Mouse (Mus musculus): ENCODE results near the gene Chac1. TPM values are rescaled to one million over a fixed set of nuclear protein-coding genes. Genes with fewer than 3 reads are reported as not detected.
A peak's percentile ranks its signal among the peaks of the same experiment; 100 is the strongest.

Chac1 gene
- total RNA-seq, 2 experiments from 2014 or later = 0.57 to 0.71 TPM

DNA sequence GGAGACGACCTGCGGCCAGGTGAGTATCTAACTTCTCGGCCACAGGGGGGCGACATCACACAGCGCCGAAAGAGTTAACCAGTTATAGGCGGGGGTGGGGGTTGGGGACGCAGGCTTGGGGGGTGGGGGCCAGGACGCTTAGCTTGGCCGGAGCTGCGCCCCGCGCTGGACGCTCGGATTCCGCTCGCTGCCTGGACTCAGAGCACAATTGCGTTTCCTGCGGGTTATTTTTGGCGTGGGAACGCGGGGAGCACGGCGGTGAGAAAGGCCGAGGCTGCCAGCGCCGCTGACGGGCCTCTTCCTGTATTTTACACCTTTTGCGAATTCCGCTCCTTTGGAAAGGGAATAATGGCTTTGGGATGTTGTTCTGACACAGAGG is 23.9 kb upstream of the Chac1 start:
- ATAC-seq (replicated peaks; ENCODE audit: poor library complexity) = no peak

DNA sequence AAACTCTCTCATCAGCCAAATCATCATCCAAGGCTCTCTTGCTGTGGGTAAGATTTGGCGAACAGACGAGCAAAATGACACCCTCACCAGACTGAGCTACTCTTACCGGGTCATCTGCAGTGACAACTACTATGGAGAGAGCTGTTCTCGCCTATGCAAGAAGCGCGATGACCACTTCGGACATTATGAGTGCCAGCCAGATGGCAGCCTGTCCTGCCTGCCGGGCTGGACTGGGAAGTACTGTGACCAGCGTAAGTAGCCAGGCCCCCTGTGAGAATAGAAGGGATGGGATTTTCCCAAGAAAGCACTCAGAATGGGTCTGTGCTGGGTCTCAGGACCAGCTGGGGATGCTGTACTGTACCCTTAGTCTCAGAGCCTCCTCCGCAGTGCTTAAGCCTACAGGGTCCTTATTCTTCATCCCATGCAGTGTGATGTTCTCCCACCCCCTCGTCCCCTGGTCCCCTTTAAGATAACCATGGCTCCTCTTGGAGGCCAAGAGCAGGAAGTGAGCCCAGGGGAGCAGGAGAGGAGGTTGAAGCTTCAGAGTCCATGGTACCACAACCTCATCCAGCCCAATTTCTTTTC is 23.0 kb upstream of the Chac1 start:
- ATAC-seq (replicated peaks; ENCODE audit: poor library complexity) = no peak

DNA sequence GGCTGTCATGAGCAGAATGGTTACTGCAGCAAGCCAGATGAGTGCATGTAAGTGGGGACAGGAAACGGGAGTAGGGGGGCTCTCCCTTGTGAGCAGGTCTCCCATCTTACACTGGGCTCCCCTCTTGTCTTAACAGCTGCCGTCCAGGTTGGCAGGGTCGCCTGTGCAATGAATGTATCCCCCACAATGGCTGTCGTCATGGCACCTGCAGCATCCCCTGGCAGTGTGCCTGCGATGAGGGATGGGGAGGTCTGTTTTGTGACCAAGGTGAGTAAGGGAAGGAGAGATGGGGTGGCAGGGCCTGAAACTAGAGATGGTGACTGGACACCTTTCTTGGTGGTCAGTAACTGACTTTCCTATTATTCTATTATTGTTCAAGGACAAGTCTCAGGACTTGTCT is 22.5 kb upstream of the Chac1 start:
- ATAC-seq (replicated peaks; ENCODE audit: poor library complexity) = no peak

DNA sequence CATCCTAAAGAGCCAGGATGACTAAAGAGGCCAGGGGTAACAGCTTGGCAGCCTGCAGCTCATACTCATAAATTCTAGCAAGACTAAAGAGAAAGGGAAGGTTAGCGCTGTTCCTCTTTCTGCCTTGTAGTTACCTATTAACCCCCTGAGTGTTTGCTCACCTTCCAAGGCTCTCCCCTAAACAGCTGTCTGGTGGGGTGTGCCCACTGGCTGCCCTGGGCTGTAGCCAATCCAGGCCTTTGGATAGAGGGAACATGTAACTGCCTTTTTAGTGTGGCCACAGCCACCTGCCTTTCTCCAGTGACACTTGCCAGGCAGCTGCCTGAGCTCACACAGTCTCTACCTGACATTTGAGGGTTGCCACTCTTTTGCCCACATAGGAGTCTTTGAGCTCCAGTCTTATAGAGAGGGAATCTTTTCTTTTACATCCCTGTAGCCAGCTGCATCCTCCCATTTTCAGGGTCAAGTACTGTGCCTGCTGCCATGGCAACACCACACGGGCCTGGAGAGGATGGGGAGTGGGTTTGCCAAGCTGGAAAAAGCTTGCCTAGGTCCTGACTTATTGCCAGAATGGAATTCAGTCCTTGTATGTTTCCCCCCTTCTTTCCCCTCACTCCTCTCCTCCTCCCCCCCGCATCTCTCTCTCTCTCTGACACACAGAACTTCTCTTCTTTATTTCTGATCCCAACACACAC is 21.8 kb upstream of the Chac1 start:
- ATAC-seq (replicated peaks; ENCODE audit: poor library complexity) = no peak

DNA sequence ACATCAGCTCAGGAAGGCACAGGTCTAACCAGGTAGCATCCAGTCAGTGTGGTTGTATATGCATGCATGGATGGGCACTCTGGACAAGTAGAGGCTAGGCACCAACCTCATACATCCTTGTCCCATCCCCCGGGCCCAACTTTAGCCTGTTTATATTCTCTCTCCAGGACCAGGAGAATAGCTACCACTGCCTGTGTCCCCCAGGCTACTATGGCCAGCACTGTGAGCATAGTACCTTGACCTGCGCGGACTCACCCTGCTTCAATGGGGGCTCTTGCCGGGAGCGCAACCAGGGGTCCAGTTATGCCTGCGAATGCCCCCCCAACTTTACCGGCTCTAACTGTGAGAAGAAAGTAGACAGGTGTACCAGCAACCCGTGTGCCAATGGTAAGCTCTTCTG is 20.2 kb upstream of the Chac1 start:
- ATAC-seq (replicated peaks; ENCODE audit: poor library complexity) = no peak

DNA sequence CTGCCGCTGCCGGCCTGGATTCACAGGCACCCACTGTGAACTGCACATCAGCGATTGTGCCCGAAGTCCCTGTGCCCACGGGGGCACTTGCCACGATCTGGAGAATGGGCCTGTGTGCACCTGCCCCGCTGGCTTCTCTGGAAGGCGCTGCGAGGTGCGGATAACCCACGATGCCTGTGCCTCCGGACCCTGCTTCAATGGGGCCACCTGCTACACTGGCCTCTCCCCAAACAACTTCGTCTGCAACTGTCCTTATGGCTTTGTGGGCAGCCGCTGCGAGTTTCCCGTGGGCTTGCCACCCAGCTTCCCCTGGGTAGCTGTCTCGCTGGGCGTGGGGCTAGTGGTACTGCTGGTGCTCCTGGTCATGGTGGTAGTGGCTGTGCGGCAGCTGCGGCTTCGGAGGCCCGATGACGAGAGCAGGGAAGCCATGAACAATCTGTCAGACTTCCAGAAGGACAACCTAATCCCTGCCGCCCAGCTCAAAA is 18.8 kb upstream of the Chac1 start:
- ATAC-seq (replicated peaks; ENCODE audit: poor library complexity) = no peak

DNA sequence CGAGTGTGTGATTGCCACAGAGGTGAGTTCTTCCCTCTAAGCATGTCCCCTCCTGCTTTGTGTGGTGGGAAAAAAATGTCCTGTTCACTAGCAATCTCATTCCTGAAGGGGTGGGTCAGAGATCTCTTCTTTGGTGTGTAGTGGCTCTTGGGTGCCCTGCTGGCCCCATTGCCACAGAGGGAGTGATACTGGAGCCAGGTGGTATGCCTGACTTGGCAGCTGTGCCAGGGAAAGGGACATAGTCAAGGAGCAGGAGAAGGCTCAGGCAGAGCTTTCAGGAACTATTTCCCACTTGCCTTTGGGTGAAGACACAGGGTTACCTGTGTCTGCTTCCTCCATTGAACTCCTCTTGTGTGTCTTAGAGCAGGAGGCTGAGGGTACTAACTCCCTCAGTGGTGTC is 16.9 kb upstream of the Chac1 start:
- no peak for ATAC-seq (replicated peaks; ENCODE audit: poor library complexity)

DNA sequence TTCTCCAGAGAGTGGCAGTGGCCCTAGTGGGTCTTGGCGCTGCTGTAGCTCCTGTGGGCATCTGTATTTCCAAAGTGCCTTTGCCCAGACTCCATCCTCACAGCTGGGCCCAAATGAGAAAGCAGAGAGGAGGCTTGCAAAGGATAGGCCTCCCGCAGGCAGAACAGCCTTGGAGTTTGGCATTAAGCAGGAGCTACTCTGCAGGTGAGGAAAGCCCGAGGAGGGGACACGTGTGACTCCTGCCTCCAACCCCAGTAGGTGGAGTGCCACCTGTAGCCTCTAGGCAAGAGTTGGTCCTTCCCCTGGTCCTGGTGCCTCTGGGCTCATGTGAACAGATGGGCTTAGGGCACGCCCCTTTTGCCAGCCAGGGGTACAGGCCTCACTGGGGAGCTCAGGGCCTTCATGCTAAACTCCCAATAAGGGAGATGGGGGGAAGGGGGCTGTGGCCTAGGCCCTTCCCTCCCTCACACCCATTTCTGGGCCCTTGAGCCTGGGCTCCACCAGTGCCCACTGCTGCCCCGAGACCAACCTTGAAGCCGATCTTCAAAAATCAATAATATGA is 16.0 kb upstream of the Chac1 start:
- no peak for ATAC-seq (replicated peaks; ENCODE audit: poor library complexity)

DNA sequence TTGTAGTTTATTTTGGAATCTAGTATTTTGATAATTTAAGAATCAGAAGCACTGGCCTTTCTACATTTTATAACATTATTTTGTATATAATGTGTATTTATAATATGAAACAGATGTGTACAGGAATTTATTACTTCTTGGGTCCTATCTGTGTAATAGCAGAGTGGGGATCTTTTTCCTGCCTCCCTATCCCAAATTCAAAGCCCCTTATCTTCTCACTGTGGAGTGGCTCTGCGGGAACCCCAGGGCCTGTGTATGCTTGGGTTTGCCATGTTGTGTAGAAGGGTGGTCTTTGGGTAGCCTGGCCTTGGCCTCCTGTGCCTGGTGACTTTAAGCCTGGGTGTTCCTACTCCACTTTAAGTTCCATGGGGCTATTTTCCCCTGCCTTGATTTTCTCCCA is 15.5 kb upstream of the Chac1 start:
- ATAC-seq (replicated peaks; ENCODE audit: poor library complexity) = no peak

DNA sequence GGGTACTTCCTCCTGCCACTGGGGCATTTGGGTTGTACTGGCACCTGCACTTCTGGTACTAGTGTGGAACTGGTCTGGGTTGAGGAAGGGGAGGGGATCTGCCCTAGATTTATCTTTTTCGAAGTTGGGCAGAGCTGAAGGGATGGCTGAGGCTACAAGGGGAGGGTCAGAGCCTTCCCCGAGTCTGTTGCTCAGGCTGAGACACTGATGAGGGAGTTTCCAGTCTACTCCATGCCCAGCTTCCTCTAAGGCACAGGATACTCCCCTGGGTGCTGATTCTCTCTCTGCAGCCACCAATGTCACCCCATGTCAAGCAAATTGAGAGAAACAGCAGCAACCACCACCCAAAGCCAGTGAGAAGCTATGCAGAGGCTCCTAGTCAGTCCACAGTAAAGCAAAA is 15.0 kb upstream of the Chac1 start:
- ATAC-seq (replicated peaks; ENCODE audit: poor library complexity) = no peak

DNA sequence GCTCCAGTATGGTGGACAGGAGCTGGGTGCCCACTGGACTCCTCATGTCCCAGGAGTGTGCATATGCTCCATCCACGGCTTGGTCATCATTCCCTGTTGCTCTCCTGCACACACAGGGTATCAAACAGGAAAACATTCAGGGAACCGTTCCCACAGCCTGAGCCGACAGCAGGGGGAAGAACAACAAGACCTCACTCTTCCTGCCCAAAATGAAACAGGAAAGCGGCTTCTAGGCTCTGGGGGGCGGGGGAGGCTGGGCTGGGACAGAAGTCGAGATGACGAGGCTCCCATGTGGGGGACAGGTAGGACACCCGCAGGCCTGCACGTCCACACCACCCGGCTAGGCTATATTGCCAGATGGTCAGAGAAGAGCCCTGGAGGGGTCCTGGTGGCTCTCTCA is 14.6 kb upstream of the Chac1 start:
- 0 out of 2 replicates have a peak, but pooled peaks have one; percentile 17 for ATAC-seq (replicated peaks; ENCODE audit: poor library complexity)

DNA sequence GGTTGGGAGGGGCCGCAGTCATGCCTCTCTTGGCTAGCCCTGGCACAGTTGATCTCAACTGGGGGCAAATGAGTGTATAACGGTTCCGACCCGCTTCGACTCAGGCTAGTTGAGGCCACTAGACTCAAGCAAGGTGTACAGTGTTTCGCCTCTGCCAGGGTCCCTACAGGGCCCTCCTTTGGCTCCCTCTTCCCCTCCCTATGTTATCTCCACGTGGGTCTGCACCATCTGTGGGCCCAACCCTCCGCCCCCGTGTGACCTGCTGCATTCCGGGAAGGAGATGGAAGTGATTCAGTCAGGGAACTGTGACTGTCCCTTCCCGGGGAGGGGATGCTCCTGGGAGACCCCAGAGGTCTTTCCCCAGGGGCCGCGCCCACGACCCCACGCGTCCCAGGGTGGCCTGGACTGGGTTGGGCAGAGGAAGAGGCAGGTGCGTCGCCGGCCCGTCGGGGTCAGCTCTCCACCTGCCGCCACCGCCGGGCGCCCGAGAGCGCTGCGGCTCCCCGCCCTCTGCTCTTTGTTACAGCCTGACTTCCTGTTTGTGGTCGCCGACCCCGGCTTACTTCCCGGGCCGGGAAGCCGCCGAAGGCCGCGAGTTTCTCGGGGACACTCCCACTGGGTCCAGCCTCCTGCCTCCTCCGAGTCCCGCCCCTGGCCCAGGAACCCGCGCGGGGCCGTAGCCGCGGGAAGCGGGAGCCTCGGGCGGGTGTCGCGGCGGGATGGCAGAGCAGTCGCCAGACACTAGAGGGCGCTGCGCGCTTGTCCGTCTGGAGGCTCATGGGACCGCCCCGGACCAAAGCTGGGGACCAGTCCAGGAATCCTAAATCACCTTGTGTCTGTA is 13.4 kb upstream of the Chac1 start:
- ATAC-seq (replicated peaks; ENCODE audit: poor library complexity) = peak; percentile 96

DNA sequence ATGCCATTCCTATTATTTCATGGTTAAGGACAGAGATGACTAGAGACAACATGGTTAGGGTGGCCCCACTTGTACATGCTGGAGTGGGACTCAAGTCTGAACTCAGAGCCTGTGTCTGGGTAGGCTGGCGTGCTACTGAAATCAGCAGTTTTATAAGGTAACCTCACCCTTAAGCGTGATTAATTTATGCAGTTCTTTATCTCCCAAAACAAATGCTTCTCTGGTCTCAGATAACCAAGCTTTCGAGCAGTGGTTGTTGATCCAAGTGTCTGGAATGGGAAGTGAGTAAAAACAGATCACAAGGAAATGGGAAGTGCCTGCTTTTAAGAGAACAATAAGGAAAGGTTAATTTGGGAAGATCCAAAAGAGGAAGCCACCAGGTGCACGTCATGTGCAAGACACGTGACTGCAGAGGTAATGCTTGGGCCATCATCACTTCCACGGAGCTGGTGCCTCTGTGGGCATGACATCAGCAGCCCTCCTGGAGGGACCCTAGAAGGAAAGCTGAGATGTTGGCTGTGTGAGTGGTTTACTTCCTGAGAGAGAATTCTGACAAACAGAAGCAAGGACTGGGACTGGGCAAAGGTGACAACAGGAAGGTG is 6.4 kb upstream of the Chac1 start:
- peak; percentile 11; the same call in 1 of the 2 replicates for ATAC-seq (replicated peaks; ENCODE audit: poor library complexity)

DNA sequence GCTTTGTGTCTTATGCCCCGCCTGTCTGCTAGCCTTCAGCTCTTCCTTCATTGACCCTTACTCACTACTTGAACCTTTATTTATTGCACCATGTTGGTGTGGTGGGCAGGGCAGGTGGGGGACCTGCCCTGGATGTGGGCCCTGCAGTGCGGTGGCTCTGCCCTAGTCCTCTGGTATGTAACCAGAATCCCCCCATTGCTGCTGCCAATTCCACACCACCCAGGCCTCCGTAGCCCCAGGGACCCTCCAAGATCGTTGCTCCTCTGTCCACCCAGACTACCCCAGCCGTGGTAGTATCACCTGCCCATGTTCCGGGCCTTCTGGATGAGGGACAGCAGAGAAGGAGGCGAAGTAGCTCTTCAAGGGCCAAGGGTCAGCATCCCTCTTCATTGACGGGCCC is 2.7 kb downstream of the Chac1 start:
- no peak for ATAC-seq (replicated peaks; ENCODE audit: poor library complexity)

DNA sequence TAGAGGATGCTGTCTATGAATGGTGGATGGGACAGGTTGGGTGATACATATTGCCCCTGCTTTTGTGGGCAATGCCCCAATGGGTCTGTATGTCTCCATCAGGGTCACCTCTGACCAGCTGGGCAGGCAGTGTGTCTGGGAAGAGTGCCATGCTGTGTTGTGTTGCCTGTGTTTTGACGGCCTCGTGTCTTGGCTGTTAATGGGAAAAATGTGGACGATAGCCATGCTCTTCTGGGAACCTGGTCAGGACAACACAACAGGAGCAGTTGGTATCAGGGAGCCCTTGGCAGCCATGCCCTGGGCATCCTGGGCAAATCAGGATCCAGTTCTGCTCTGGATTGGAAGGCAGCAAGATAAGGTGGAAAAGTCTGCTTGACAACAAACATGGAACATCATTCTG is 4.1 kb downstream of the Chac1 start:
- ATAC-seq (replicated peaks; ENCODE audit: poor library complexity) = no peak

DNA sequence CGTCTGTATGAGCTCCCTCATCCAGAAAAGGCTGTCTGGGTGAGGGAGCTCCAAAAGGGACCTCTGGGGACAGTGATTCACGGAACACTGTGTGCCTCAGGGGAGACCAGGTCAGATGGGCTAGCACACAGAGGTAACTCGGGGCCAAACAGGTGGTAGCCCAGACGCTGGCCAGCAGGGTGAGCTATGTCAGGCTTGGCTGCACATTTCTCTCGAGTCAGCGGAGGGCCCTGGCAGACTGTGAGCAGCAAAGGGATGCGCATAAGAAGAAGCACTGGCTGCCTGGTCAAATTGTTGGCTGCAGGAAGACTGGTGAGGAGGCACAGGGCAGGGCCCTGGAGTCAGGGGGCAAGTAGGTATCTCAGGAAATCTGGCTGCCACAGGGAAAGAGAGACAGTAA is 4.6 kb downstream of the Chac1 start:
- no peak for ATAC-seq (replicated peaks; ENCODE audit: poor library complexity)

DNA sequence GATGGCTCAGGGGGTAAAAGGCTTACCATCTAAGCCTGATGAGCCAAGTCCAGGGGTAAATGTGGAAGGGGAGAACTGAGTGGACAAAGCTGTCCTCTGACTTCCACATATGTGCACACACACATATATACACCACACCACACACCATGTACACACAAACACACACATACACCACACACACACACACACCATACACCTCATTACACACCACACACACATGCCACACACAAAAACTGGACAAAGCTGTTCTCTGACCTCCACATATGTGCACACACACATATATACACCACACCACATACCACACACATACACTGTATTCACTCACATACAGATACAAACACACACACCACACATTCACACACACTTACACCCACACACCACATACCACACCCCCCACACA is 5.3 kb downstream of the Chac1 start:
- ATAC-seq (replicated peaks; ENCODE audit: poor library complexity) = no peak

DNA sequence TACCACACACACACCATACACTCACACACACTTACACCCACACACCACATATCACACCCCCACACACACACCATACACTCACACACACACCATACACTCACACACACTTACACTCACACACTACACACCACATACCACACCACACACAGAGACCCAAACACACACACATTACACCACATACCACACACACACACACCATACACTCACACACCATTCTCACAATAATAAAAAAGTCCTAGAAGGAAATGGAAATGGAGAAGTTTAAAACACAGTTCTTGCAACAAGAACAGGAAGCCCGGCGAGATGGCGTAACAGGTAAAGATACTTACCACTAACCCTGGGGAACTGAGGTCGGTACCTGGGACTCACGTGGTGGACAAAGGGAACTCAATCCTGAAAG is 5.8 kb downstream of the Chac1 start:
- ATAC-seq (replicated peaks; ENCODE audit: poor library complexity) = peak; percentile 68

DNA sequence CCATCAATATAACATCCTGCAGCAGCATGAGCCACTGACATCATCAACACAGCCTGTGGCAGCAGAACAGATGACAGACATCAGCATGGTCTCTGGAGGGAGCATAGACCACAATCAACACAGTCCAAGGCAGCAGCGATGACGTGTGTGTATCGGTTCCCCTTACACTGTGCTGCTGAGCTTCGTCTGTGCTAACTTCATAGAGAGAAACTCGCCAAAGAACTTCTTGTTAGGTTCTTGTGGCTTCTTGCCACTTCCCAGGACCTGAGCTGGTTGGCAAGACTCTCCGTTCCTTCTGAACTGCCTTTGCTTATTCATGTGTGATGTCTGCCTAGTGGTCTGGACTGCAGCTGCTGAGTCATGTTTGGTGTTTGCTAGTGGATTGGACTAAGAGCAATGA is 7.2 kb downstream of the Chac1 start:
- ATAC-seq (replicated peaks; ENCODE audit: poor library complexity) = peak; percentile 26

DNA sequence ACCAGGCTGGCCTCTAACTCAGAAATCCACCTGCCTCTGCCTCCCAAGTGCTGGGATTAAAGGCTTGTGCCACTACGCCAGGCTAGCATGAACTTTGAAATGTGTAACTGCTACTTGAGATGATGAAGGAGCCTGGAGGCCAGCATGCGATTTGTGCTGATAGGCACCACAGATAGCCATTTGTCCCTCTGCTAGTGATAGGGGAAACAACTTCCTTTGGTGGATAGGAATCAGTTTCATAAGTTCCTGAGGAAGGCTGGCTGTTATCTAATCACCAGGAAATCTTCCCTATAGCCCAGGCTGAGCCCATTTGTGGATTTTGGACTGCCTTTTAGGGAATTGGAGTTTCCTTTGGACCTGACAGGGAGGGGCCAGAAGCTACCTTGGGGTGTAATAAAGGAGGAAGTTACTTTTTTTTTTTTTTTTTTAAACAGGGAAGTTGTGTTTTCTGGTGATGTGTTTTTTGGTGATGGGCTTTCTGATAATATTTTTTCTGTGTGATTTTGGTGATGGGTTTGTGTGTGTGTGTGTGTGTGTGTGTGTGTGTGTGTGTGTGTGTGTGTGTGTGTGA is 8.8 kb downstream of the Chac1 start:
- ATAC-seq (replicated peaks; ENCODE audit: poor library complexity) = peak; percentile 22; the same call in 1 of the 2 replicates

DNA sequence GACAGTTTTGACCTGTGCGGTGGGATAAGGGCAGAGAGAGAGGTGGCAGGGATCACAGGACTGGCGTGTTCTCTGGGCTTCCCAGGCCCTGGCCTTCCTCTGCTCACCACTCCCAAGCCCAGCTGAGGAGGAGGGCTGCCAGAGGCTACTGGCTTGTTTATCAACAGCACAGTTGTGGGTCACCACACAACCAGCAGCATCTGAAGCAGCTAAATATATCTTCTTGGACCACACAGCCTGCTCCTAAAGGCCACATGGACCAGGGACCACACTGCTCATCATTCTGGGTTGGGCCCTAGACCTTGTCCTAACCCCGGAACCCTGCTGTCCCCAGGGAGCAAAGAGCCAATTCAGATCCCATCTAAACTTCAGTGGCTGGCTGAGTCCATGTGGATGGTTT is 13.9 kb downstream of the Chac1 start:
- no peak for ATAC-seq (replicated peaks; ENCODE audit: poor library complexity)

Data from megakaryocyte progenitor cell, adult 5-6 weeks (primary cell).